Mouse (Mus musculus) splenic B cell, adult 2 months (primary cell): Measurements from ENCODE around the gene Prph.
A peak's percentile ranks its signal among the peaks of the same experiment; 100 is the strongest.

ENCODE experiments used
- DNase-seq: peaks from one replicate; pipeline ENCODE4 v3.0.0-alpha.2; 2011; ENCODE audit warnings: low read depth, low spot score
- H3K27me3 ChIP-seq: 2 replicates; pipeline ENCODE4 v1.6.1; 2012; ENCODE audit warnings: mild to moderate bottlenecking, low read length, moderate library complexity, mixed read lengths; ENCODE audit not compliant: control insufficient read depth, poor library complexity, insufficient read depth, severe bottlenecking
- H3K36me3 ChIP-seq: 2 replicates; pipeline ENCODE4 v1.6.1; 2012; ENCODE audit warnings: mild to moderate bottlenecking, low read length, moderate library complexity, mixed read lengths; ENCODE audit not compliant: control insufficient read depth, poor library complexity, insufficient read depth, severe bottlenecking

The Prph gene

GRCm38 (mm10) chr15:99078181-99078910 lies 23.4 kb downstream of the Prph start:
- Histone ChIP-seq H3K27me3 (no peaks in the 10 kb centered on the region), H3K36me3 (no peaks in the 10 kb centered on the region)
- DNase-seq = no peak

- no peaks in the 10 kb centered on the region for H3K36me3 ChIP-seq
- no peaks in the 10 kb centered on the region for H3K27me3 ChIP-seq
- DNase-seq = no peak
Measured at GRCm38 (mm10) chr15:99079804-99080203, 24.8 kb downstream of the Prph start.

GRCm38 (mm10) chr15:99082322-99082721 lies 27.3 kb downstream of the Prph start:
- H3K36me3 ChIP-seq = no peaks in the 10 kb centered on the region
- DNase-seq = no peak
- H3K27me3 ChIP-seq = no peaks in the 10 kb centered on the region; the same call in 1 of the 2 replicates

- H3K36me3 ChIP-seq = no peaks in the 10 kb centered on the region
- DNase-seq = no peak
- H3K27me3 ChIP-seq = peaks cover 2% of the 10 kb centered on the region; the same call in 1 of the 2 replicates
Measured at GRCm38 (mm10) chr15:99082840-99083239, 27.9 kb downstream of the Prph start.

- H3K36me3 ChIP-seq = no peaks in the 10 kb centered on the region
- DNase-seq = peak; percentile 57
- H3K27me3 ChIP-seq = peaks cover 2% of the 10 kb centered on the region; the same call in 1 of the 2 replicates
Measured at GRCm38 (mm10) chr15:99083258-99083657, 28.3 kb downstream of the Prph start.

GRCm38 (mm10) chr15:99083867-99084557 lies 29.0 kb downstream of the Prph start:
- peaks cover 2% of the 10 kb centered on the region; the same call in 1 of the 2 replicates for H3K27me3 ChIP-seq
- H3K36me3 ChIP-seq = no peaks in the 10 kb centered on the region
- no peak for DNase-seq

- no peak for DNase-seq
- peaks cover 2% of the 10 kb centered on the region; the same call in 1 of the 2 replicates for H3K27me3 ChIP-seq
- H3K36me3 ChIP-seq = no peaks in the 10 kb centered on the region
Measured at GRCm38 (mm10) chr15:99084618-99085017, 29.6 kb downstream of the Prph start.

- no peak for DNase-seq
- Histone ChIP-seq H3K36me3 (no peaks in the 10 kb centered on the region), H3K27me3 (peaks cover 2% of the 10 kb centered on the region; the same call in 1 of the 2 replicates)
Measured at GRCm38 (mm10) chr15:99085997-99086396, 31.0 kb downstream of the Prph start.

GRCm38 (mm10) chr15:99087253-99088075 lies 32.5 kb downstream of the Prph start, which contains the start of gene C1ql4:
TSS of gene C1ql4 (minus strand) at chr15:99087817.
- H3K36me3 ChIP-seq = no peaks in the 10 kb centered on the region
- H3K27me3 ChIP-seq = peaks cover 2% of the 10 kb centered on the region; the same call in 1 of the 2 replicates
- DNase-seq = peak; percentile 59

GRCm38 (mm10) chr15:99088292-99088691 lies 33.3 kb downstream of the Prph start:
- H3K36me3 ChIP-seq = no peaks in the 10 kb centered on the region
- H3K27me3 ChIP-seq = peaks cover 2% of the 10 kb centered on the region; the same call in 1 of the 2 replicates
- DNase-seq = peak; percentile 82

GRCm38 (mm10) chr15:99089069-99089468 lies 34.1 kb downstream of the Prph start:
- DNase-seq = no peak
- Histone ChIP-seq H3K36me3 (no peaks in the 10 kb centered on the region), H3K27me3 (peaks cover 2% of the 10 kb centered on the region; the same call in 1 of the 2 replicates)

- no peak for DNase-seq
- Histone ChIP-seq H3K27me3 (peaks cover 2% of the 10 kb centered on the region; the same call in 1 of the 2 replicates), H3K36me3 (no peaks in the 10 kb centered on the region)
Measured at GRCm38 (mm10) chr15:99092870-99093269, 37.9 kb downstream of the Prph start, which contains the start of gene Dnajc22. TSS of gene Dnajc22 (plus strand) at chr15:99093170.

- DNase-seq = peak; percentile 44
- H3K27me3 ChIP-seq = peaks cover 2% of the 10 kb centered on the region; the same call in 1 of the 2 replicates
- H3K36me3 ChIP-seq = no peaks in the 10 kb centered on the region
Measured at GRCm38 (mm10) chr15:99093291-99094258, 38.6 kb downstream of the Prph start.
